Mouse (Mus musculus) hindbrain, embryonic 11.5 days (tissue): ENCODE measurements at regions not wholly inside any gene's neighbourhood (a gene's known extent, or its start where the extent isn't known, plus 50 kb on each side); places are given as distances from the start of the nearest gene placed in this dataset.
A peak's percentile ranks its signal among the peaks of the same experiment; 100 is the strongest.

Experiments used
- ATAC-seq: fragments of 200-750 bp; cut with Nextera tagmentation; 2 replicates; pipeline ENCODE4 v1.8.0; 2017; ENCODE audit warnings: mild to moderate bottlenecking, moderate TSS enrichment, moderate library complexity; ENCODE audit not compliant: low FRiP score
- DNase-seq: peaks from one replicate; pipeline ENCODE4 v3.0.0-alpha.2; 2015; ENCODE audit warnings: low spot score
- H3K27ac ChIP-seq: fragments of 300-500 bp; sonication (generic); 2 replicates; pipeline ENCODE4 v1.5.1; 2014; ENCODE audit warnings: mild to moderate bottlenecking, low read depth, low read length
- H3K27me3 ChIP-seq: fragments of 300-500 bp; sonication (generic); 2 replicates; pipeline ENCODE4 v1.6.1; 2014; ENCODE audit warnings: mild to moderate bottlenecking, low read length, moderate library complexity, mixed read lengths; ENCODE audit not compliant: control insufficient read depth, insufficient read depth
- H3K36me3 ChIP-seq: fragments of 300-500 bp; sonication (generic); 2 replicates; pipeline ENCODE4 v1.6.1; 2014; ENCODE audit warnings: mild to moderate bottlenecking, low read length, moderate library complexity, mixed read lengths; ENCODE audit not compliant: control insufficient read depth, insufficient read depth
- H3K4me1 ChIP-seq: fragments of 300-500 bp; sonication (generic); replicated peaks from 2 replicates; pipeline ENCODE4 v1.6.1; 2014; ENCODE audit warnings: low read length, mixed read lengths; ENCODE audit not compliant: control insufficient read depth, insufficient read depth
- H3K4me2 ChIP-seq: fragments of 300-500 bp; sonication (generic); replicated peaks from 2 replicates; pipeline ENCODE4 v1.6.1; 2014; ENCODE audit warnings: mild to moderate bottlenecking, low read depth, low read length
- H3K4me3 ChIP-seq: fragments of 300-500 bp; sonication (generic); 2 replicates; pipeline ENCODE4 v1.5.1; 2014; ENCODE audit warnings: low read depth, low read length
- H3K9ac ChIP-seq: fragments of 300-500 bp; sonication (generic); 2 replicates; pipeline ENCODE4 v1.6.1; 2014; ENCODE audit warnings: low read depth, low read length
- H3K9me3 ChIP-seq: fragments of 300-500 bp; sonication (generic); 2 replicates; pipeline ENCODE4 v1.6.1; 2016; ENCODE audit warnings: low read length; ENCODE audit not compliant: control insufficient read depth
- WGBS: fragments of 180-500 bp; shearing (Covaris S2); extraction: QIAGEN DNeasy Blood & Tissue Kit; methylation state at CpG from one replicate; pipeline ENCODE4 v1.1.7; 2014; 5-methylcytosine and 5-hydroxymethylcytosine counted together

DNA sequence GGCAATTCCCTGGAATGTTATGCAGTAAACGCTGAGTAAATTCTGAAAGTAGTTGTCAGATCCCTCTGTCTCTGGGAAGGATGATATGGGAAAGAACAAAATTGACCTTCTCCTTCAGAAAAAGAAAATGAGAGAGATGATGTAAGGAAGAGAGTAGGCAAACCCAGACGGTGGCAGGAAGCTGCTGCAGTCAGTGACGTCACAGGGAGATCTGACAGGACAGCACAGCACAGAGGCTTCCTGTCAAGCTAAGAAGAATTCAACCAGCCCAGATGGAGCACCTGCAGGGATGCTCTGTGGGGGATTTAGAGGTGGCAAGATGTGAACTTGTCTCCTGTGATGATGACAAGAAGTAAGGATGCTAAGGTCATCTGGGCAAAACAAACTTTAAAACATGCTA is 107.7 kb upstream of the Cox10 start:
- Histone ChIP-seq H3K27me3 (no peaks in the 10 kb centered on the region), H3K4me1 (no peaks in the 10 kb centered on the region), H3K9ac (no peak overlapping the region), H3K4me3 (no peak overlapping the region), H3K27ac (no peak overlapping the region), H3K36me3 (no peaks in the 10 kb centered on the region), H3K4me2 (no peak overlapping the region), H3K9me3 (no peaks in the 10 kb centered on the region)
- ATAC-seq: no peak
- no peak for DNase-seq
- WGBS: 65% methylated on average over 3 of the region's 3 CpGs

DNA sequence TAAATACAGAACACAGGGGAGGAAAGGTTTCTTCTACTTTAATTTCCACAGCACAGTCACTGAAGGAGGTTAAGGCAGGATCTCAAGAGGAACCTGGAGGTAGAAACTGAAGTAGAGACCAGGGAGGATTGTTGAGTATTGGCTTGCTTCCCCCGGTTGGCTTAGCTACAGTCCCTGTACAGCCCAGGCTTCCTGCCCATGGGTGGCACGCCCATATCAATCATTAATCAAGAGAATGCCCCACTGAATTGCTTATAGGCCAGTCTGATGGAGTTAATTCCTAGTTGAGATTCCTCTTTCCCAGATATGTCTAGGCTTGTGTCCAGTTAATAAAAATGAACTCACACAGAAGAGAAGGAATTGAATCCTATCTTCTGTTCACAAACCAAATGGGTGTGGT is 107.3 kb upstream of the Cox10 start:
- DNase-seq: no peak

DNA sequence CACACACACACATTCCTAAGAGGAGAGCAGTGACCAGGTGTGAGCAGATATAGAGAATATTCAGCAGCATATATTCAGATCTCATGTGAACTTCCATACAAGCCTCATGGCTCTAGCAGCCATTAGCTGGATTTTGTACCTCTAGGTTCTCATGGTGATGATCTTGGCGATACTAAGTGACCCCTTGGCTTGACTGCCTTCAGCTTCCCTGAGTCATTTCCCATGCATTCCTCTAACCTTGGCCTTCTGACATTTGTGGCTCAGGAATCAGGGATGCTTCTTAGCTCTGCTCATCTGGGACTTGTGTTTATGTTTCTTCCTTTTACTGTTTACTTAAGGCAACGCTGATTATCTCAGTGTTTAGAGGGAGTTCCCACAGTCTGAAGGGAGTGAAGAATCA is 100.8 kb upstream of the Cox10 start:
- ATAC-seq (no peak), DNase-seq (no peak)
- no peaks in the 10 kb centered on the region for H3K36me3 ChIP-seq
- no peaks in the 10 kb centered on the region for H3K27me3 ChIP-seq
- no peaks in the 10 kb centered on the region for H3K4me1 ChIP-seq
- H3K9ac ChIP-seq: no peak overlapping the region
- 57% methylated on average over 2 of the region's 2 CpGs for WGBS
- no peaks in the 10 kb centered on the region for H3K9me3 ChIP-seq
- no peak overlapping the region for H3K4me2 ChIP-seq
- H3K4me3 ChIP-seq: no peak overlapping the region
- no peak overlapping the region for H3K27ac ChIP-seq

More for the DNA sequence above, 107.3 kb upstream of the Cox10 start:
- Histone ChIP-seq H3K4me3 (no peak overlapping the region), H3K36me3 (no peaks in the 10 kb centered on the region), H3K27me3 (no peaks in the 10 kb centered on the region), H3K27ac (no peak overlapping the region), H3K4me2 (no peak overlapping the region), H3K9ac (no peak overlapping the region), H3K4me1 (no peaks in the 10 kb centered on the region), H3K9me3 (no peaks in the 10 kb centered on the region)
- no peak for ATAC-seq
- 78% methylated on average over 2 of the region's 2 CpGs for WGBS

DNA sequence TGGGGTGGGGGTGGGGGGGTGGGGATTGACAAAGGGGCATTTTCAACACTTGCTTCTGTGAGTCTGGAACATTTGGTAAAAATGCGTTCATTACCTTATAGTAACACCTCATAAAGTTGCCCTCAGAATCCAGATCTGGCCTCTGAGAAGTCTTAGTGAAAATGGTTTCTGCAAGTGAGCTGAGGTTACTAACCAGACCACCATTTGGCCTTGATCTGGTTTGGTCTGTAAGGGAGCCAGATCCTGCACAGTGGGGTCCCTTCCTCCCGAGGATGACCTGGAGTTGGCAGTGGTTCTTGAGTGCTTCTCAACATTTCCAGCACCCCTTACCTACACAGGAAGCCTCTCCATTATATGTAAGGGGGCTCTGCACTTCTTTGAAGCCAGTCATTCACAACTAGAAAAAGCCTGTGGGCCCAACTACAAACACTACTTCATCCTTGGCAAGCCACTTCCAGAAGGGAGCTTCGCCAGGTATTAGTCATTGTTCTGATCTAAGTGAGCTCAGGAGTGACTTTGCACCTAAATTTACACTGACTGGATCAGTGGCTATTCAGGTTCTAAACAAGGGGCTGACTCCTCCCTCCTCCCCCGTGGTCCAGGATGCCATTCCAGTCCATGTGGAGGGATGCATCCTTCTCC is 94.3 kb upstream of the Cox10 start:
- Histone ChIP-seq H3K4me3 (no peak overlapping the region), H3K27me3 (no peaks in the 10 kb centered on the region), H3K36me3 (no peaks in the 10 kb centered on the region), H3K27ac (no peak overlapping the region), H3K9me3 (no peaks in the 10 kb centered on the region), H3K4me2 (no peak overlapping the region), H3K9ac (no peak overlapping the region), H3K4me1 (no peaks in the 10 kb centered on the region)
- WGBS: 70% methylated on average over 4 of the region's 4 CpGs
- ATAC-seq: no peak
- no peak for DNase-seq

DNA sequence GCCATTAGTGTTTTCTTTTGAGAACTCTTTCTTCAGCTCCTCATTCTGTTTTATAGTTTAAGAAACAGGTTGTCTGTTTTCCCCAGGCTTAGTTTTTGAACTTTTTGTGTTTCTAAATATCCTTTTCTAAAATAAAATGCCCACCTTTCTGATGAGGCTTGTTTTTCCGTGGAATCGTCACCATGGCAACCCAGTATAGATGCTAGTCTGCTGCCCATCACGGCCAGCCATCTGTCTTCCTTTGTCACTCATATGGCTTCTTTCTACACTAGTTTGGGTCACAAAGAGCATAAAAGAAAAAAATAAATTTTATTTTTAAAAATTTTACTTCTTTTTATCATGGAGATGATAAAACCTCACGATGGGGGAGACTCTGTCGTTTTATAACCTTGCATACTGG is 93.7 kb upstream of the Cox10 start:
- H3K4me2 ChIP-seq: no peak overlapping the region
- 63% methylated on average over 5 of the region's 5 CpGs for WGBS
- H3K27me3 ChIP-seq: no peaks in the 10 kb centered on the region
- no peak overlapping the region for H3K9ac ChIP-seq
- H3K4me3 ChIP-seq: no peak overlapping the region
- no peaks in the 10 kb centered on the region for H3K36me3 ChIP-seq
- H3K9me3 ChIP-seq: no peaks in the 10 kb centered on the region
- DNase-seq: peak; percentile 30
- no peaks in the 10 kb centered on the region for H3K4me1 ChIP-seq
- H3K27ac ChIP-seq: no peak overlapping the region
- no peak for ATAC-seq

DNA sequence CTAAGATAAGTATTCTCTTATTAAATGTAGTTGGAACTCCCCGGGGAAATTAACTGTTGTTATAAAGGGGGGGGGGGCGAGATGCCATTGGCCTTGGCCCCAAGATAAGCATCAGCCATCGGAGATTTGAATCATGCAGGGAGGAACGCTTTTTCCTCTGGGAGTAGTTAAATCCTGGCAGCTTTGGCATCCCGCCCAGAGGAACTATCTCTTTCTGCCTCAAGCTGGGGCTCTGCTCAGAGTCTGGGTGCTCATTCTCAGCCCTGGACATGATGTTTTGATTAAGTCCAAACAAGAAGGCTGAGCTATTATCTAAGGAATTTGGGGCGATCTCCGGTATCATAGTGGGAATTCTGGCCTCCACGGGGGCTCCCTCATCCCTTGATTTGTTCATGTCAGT is 89.4 kb upstream of the Cox10 start:
- Histone ChIP-seq H3K27me3 (no peaks in the 10 kb centered on the region), H3K4me3 (no peak overlapping the region), H3K4me2 (no peak overlapping the region), H3K4me1 (no peaks in the 10 kb centered on the region), H3K27ac (no peak overlapping the region), H3K9ac (no peak overlapping the region), H3K9me3 (no peaks in the 10 kb centered on the region), H3K36me3 (no peaks in the 10 kb centered on the region)
- no peak for DNase-seq
- ATAC-seq: no peak
- 73% methylated on average over 8 of the region's 8 CpGs for WGBS

DNA sequence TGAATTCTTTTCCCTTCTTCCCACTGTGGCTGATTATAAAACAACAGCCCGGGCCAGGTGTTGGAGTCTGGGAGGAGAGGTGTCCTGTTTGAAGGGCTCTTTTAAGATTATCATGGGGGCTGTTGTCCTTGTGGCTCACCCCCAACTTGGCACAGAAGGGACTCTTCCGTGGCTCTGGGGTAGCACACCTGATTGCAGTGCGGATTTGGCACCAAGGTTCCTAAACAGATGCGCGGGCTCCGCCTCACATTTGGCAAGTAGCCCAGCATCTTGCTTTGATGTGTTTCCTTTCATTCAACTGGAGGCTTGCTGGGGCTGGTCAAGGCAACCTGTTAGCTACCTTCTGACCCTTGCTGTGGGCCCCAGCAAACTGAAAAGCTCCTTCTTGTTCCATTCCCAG is 85.5 kb upstream of the Cox10 start:
- 78% methylated on average over 6 of the region's 6 CpGs for WGBS
- Histone ChIP-seq H3K9ac (no peak overlapping the region), H3K4me3 (no peak overlapping the region), H3K27me3 (no peaks in the 10 kb centered on the region), H3K27ac (no peak overlapping the region), H3K4me2 (no peak overlapping the region), H3K4me1 (no peaks in the 10 kb centered on the region), H3K9me3 (no peaks in the 10 kb centered on the region), H3K36me3 (no peaks in the 10 kb centered on the region)
- no peak for DNase-seq
- ATAC-seq: no peak

DNA sequence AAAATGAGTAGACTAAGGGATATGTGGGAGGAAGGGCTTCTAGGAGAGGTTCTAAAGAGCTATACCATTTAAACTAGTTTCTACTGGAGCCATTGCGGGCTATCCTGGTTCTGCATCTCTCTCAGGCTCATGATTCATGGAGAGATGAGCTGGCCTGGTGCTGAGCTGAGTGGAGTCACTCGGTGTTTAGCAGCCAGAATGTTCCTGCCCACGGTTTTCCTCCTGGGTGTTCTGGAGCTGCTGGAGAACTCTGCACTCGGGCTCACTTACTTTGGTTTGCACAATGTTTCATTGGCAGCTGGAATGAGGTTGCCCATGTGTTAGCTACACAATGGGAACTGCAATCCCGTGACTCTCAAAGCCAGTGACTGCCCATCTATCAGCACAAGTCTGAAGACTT is 79.0 kb upstream of the Cox10 start:
- ATAC-seq (no peak), DNase-seq (no peak)
- WGBS: 86% methylated on average over 5 of the region's 5 CpGs
- Histone ChIP-seq H3K4me1 (no peaks in the 10 kb centered on the region), H3K4me2 (no peak overlapping the region), H3K9ac (no peak overlapping the region), H3K27me3 (no peaks in the 10 kb centered on the region), H3K9me3 (no peaks in the 10 kb centered on the region), H3K36me3 (no peaks in the 10 kb centered on the region), H3K4me3 (no peak overlapping the region), H3K27ac (no peak overlapping the region)

DNA sequence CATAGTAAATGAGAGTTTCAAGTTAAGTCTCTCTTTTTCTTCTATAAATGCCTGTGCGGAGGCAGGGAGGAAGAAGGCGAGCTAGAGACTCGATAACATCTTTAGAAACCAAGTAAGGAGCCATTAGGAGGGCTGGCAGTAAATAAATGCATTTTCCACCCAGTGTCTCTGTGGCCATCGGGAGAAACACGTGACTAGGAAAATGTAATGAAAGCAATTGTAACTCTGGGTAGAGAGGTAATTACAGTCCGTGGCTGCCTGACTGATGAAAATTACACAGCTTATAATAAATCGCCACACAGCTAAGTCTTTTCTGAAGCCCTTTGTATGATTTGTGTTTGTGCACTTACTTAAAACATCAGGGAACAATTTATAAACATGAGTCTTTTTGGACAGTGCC is 77.4 kb upstream of the Cox10 start:
- DNase-seq (no peak), ATAC-seq (no peak)
- WGBS: 90% methylated on average over 7 of the region's 7 CpGs

More for the DNA sequence above, 77.4 kb upstream of the Cox10 start:
- H3K4me2 ChIP-seq: no peak overlapping the region
- no peaks in the 10 kb centered on the region for H3K27me3 ChIP-seq
- no peaks in the 10 kb centered on the region for H3K9me3 ChIP-seq
- no peaks in the 10 kb centered on the region for H3K4me1 ChIP-seq
- H3K9ac ChIP-seq: no peak overlapping the region
- no peaks in the 10 kb centered on the region for H3K36me3 ChIP-seq
- no peak overlapping the region for H3K4me3 ChIP-seq
- H3K27ac ChIP-seq: no peak overlapping the region
